Mouse (Mus musculus): ENCODE results near the gene Amph.
"Not testable (repeated sequence)": the region's sequence is repeated elsewhere in the genome, so short reads cannot be mapped to it uniquely, and the experiment has no call there.

The Amph gene

GRCm38 (mm10) chr13:18948171-18949028 is at the start of gene Amph:
Gene Amph, plus strand, starts transcription at chr13:18948205.
- DNase-seq (ENCODE audit: low spot score in 2 of 2), result no peak

GRCm38 (mm10) chr13:18903623-18904022 is 44.4 kb upstream of the Amph start:
- no peak for DNase-seq (ENCODE audit: low spot score in 2 of 2)

- no peak for DNase-seq (ENCODE audit: low spot score in 2 of 2)
Observed at GRCm38 (mm10) chr13:18914774-18915173, 33.2 kb upstream of the Amph start.

- not testable (repeated sequence) for DNase-seq (ENCODE audit: low spot score in 2 of 2)
Observed at GRCm38 (mm10) chr13:18933191-18933590, 14.8 kb upstream of the Amph start.

- DNase-seq (ENCODE audit: low spot score in 2 of 2), result no peak
Observed at GRCm38 (mm10) chr13:18947686-18948085, 319 bp upstream of the Amph start.

- DNase-seq (ENCODE audit: low spot score in 2 of 2), result no peak
Observed at GRCm38 (mm10) chr13:18949029-18949350, 985 bp downstream of the Amph start.

- no peak for DNase-seq (ENCODE audit: low spot score in 2 of 2)
Observed at GRCm38 (mm10) chr13:18949626-18950200, 1.7 kb downstream of the Amph start.

GRCm38 (mm10) chr13:18953575-18953974 is 5.6 kb downstream of the Amph start:
- no peak for DNase-seq (ENCODE audit: low spot score in 2 of 2)

- no peak for DNase-seq (ENCODE audit: low spot score in 2 of 2)
Observed at GRCm38 (mm10) chr13:18956065-18956913, 8.3 kb downstream of the Amph start.

- no peak for DNase-seq (ENCODE audit: low spot score in 2 of 2)
Observed at GRCm38 (mm10) chr13:18957028-18957427, 9.0 kb downstream of the Amph start.

GRCm38 (mm10) chr13:18972571-18972970 is 24.6 kb downstream of the Amph start:
- no peak for DNase-seq (ENCODE audit: low spot score in 2 of 2)

GRCm38 (mm10) chr13:18974351-18974750 is 26.3 kb downstream of the Amph start:
- DNase-seq (ENCODE audit: low spot score in 2 of 2), result no peak

GRCm38 (mm10) chr13:18987266-18987665 is 39.3 kb downstream of the Amph start:
- DNase-seq (ENCODE audit: low spot score in 2 of 2), result no peak

- DNase-seq (ENCODE audit: low spot score in 2 of 2), result no peak
Observed at GRCm38 (mm10) chr13:18988323-18988722, 40.3 kb downstream of the Amph start.

GRCm38 (mm10) chr13:18989185-18989714 is 41.2 kb downstream of the Amph start:
- no peak for DNase-seq (ENCODE audit: low spot score in 2 of 2)

- DNase-seq (ENCODE audit: low spot score in 2 of 2), result no peak
Observed at GRCm38 (mm10) chr13:19002502-19002901, 54.5 kb downstream of the Amph start.

- DNase-seq (ENCODE audit: low spot score in 2 of 2), result no peak
Observed at GRCm38 (mm10) chr13:19004406-19004805, 56.4 kb downstream of the Amph start.

GRCm38 (mm10) chr13:19008440-19008839 is 60.4 kb downstream of the Amph start:
- DNase-seq (ENCODE audit: low spot score in 2 of 2), result no peak

- DNase-seq (ENCODE audit: low spot score in 2 of 2), result no peak
Observed at GRCm38 (mm10) chr13:19014825-19015375, 66.9 kb downstream of the Amph start.

GRCm38 (mm10) chr13:19021529-19021928 is 73.5 kb downstream of the Amph start:
- no peak for DNase-seq (ENCODE audit: low spot score in 2 of 2)

GRCm38 (mm10) chr13:19022310-19022709 is 74.3 kb downstream of the Amph start:
- DNase-seq (ENCODE audit: low spot score in 2 of 2), result no peak
